Mouse (Mus musculus) brain, embryonic 14.5 days (tissue): Measurements from ENCODE around the gene Ece1.

Experiments
- CTCF ChIP-seq: fragments of 200-500 bp; IDR thresholded peaks from 2 replicates; pipeline ENCODE4 v1.5.1; 2012; ENCODE audit warnings: inconsistent platforms, mild to moderate bottlenecking, moderate library complexity, borderline replicate concordance; ENCODE audit not compliant: insufficient read depth, insufficient read length; ENCODE audit errors: extremely low read depth
- POLR2A ChIP-seq: fragments of 200-500 bp; IDR thresholded peaks from 2 replicates; pipeline ENCODE4 v1.6.1; 2012; ENCODE audit warnings: mild to moderate bottlenecking, inconsistent platforms, borderline replicate concordance; ENCODE audit not compliant: poor library complexity, insufficient read depth, insufficient read length, severe bottlenecking; ENCODE audit errors: extremely low read depth

DNA sequence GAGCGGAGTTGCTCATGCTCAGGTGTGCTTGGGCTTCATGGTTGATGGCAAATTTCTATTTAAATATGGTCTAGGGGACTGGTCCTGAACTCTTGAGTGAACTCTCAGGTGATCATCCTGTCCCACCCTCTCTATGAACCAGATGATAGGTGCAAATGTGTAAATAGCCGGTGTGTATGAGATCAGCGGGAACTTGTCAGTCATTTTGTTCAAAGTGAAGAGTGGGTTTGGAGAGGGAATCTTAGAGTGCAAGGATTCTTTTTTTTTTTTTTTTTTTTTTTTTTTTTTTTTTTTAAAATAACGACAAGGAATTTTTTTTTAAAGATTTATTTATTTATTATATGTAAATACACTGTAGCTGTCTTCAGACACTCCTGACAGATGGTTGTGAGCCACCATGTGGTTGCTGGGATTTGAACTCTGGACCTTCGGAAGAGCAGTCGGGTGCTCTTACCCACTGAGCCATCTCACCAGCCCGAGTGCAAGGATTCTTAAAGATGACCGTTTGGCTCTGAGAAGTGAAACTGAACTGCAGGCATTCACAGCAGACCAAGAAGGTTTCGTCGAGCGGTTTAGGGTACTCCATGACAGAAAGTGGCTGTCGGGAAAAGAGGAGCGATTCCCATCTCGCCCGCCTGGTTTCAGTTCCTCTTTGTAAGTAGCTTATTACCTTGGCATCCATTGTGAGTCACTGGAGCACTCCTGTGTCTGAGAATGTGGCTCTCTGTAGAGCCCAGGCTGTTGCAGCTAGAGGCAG is 151.9 kb downstream of the Ece1 start:
- TF ChIP-seq POLR2A (no peak), CTCF (no peak)
